Mouse (Mus musculus): ENCODE measurements around the gene Dock8. TPM values are rescaled to one million over a fixed set of nuclear protein-coding genes. Genes with fewer than 3 reads are reported as not detected.

The Dock8 gene
- total RNA-seq, 2 experiments from 2014 or later, result 4.4 to 5.2 TPM

DNA sequence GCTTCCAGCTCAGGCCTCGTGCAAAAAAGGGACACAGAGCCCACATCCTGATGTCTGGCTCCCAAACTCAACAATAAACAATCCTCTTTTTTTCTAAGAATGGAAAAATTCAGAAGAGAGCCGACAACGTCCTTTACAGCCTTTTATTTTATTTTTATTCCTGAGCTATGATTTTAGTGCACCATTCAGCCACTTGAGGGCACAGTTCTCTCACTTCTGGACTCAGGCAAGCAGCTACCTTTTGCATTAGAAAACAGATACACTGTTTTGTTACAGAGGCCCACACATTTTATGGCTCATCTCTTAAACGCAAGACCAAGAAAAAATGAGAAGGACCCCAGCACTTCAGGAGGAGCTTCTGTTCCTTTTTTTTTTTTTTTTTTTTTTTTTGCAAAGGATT is 108.1 kb downstream of the Dock8 start:
- no peak for DNase-seq (ENCODE audit: low spot score in 2 of 2)

DNA sequence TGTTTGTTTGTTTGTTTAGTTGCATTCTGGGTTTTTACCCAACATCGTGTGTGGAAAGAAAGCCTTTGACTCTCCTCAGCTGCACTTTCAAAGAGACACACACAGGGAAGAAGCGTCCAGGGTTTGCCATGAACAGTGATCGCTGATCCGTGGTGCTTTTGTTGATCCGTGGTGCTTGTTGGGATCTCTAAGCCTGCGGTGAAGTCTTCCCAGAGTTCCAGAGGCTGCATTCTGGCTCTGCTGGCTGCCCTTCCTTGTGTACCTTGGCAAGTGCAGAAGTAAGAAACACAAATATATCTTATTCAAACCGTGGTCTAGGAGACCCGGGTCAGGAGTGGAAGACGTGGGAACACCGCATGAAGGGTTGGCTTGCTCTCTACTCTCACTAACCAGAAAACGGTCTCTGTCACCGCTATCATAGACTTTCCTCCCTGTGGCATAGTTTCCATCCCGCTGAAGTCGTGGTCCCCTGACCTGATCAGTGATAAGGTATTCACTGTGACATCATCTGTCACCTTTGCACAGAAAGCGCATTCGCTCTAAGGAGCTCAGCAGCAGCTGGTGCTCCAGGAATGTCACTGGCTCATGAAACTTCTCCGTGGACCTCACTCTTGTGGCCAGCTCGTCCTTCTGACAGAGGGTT is 112.4 kb downstream of the Dock8 start:
- no peak for DNase-seq (ENCODE audit: low spot score in 2 of 2)

DNA sequence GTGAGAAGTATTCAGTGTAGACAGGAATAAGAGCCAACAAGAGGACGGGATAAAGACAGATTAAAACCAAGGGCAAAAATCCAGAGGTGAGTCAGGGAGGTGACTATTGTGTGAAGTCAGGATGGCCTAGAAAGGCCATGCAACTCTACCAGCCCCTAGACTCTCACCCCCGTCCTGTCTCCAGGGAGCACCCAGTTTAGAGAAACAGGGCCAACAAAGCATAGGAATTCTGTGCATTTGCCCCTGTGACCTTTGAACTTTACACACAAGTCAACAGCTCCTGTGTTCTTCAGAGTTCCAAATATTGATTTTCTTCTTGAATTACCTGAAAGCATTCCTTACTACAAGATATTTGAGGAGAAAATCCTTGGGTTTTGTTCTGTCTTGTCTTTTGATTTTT is 117.6 kb downstream of the Dock8 start:
- no peak for DNase-seq (ENCODE audit: low spot score in 2 of 2)

DNA sequence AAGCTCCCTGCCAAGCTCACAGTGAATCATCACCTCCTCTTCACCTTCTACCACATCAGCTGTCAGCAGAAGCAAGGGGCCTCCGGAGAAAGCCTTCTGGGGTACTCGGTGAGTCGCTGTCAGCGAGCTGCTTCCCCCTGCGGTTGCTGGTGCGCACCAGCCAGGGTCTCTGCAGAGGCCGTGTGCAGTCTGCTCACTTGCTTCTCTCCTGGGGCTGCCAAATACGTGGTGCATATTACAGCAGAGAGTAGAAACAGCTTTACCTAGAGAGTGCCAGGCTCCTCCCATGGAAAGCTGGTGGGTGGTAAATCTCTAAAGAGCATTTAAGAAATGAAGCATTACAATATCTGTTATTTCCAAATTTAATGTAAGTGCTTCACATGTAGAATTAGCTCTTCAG is 123.1 kb downstream of the Dock8 start:
- DNase-seq (ENCODE audit: low spot score in 2 of 2), result no peak

- DNase-seq (ENCODE audit: low spot score in 2 of 2), result no peak
Measured at GRCm38 (mm10) chr19:25123031-25123430, 123.7 kb downstream of the Dock8 start.

- no peak for DNase-seq (ENCODE audit: low spot score in 2 of 2)
Measured at GRCm38 (mm10) chr19:25123461-25123860, 124.1 kb downstream of the Dock8 start.

DNA sequence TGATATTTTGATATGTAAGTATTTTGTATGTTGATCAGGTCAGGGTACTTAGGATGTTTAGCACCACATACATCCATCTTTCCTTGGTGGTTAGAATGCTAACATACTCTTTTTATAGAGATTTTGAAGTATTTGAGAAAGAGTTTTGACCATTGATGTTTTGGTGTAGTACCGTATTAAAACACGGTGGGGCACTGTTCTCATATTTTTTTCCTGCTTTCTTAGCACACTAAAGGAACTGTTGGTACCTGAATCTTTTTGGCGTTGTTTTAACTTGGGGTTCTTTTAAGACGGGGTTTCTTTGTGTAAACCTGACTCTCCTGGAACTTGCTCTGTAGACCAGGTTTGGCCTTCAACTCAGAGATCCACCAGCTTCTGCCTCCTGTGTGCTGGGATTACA is 133.0 kb downstream of the Dock8 start:
- no peak for DNase-seq (ENCODE audit: low spot score in 2 of 2)

- DNase-seq (ENCODE audit: low spot score in 2 of 2), result no peak
Measured at GRCm38 (mm10) chr19:25133959-25134358, 134.6 kb downstream of the Dock8 start.

DNA sequence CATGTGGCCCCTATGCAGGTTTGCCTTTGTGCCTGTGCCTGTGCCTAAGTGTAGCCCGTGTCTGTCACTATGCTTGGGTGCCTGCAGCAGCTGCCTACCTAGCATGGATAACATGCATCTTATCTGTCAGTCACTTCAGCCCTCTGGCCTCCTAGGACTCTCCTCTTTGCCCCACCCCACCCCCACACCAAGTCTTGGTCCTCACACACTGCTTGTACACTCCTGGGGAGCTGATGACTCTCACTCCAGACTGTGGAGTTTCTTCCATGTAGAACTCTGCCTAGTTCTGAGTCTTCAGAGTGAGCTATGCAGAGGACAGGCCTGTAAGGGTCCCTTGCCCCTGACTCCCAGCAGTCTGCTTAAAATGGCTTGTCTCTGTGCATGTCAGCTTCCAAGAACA is 136.8 kb downstream of the Dock8 start:
- DNase-seq (ENCODE audit: low spot score in 2 of 2), result no peak

GRCm38 (mm10) chr19:25137907-25138820 is 138.8 kb downstream of the Dock8 start:
- no peak for DNase-seq (ENCODE audit: low spot score in 2 of 2)

DNA sequence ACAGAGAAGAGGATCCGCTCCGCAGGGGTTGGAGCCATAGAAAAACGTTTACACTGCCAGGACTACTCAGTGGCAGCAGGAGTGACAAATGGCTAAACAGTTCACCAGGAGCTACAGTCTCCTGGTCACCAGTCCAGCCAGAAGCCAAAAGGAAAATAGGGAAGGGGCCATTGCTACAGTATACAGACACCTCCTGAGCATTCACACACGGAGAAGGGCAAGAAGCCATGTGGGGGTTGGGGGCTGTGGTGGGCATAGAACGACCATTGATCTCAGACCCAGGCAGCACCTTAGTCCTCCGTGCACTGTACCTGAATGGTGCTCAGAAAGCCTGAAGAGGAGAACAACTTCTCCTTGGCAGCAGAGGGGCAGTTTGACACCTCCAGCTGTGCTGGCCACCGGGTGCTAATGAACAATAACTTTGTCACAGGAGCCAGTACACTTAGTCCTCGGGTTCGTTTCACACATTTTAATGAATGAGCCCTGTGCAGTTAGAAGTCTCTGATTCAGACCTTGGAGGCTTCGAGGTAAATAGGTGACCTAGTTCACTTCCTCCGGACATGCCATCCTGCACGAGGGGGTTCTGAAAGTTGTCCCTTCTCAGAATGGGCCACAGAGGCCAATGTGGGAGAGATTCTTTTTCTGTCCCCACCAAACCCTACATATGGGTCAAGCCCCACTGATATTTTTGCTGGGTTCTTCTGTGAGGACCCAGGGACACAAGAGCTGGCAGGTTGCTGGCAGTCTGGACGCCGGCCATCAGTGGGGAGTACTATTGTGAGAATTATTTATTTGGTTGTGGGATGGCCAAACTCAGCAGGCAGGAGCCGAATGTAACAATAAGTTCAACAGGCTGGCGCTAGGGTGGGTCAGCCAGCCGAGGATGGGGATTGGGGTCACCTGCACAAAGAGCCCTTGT is 145.0 kb downstream of the Dock8 start:
- no peak for DNase-seq (ENCODE audit: low spot score in 2 of 2)

- DNase-seq (ENCODE audit: low spot score in 2 of 2), result no peak
Measured at GRCm38 (mm10) chr19:25145116-25145515, 145.8 kb downstream of the Dock8 start.

GRCm38 (mm10) chr19:25146122-25146521 is 146.8 kb downstream of the Dock8 start:
- no peak for DNase-seq (ENCODE audit: low spot score in 2 of 2)

DNA sequence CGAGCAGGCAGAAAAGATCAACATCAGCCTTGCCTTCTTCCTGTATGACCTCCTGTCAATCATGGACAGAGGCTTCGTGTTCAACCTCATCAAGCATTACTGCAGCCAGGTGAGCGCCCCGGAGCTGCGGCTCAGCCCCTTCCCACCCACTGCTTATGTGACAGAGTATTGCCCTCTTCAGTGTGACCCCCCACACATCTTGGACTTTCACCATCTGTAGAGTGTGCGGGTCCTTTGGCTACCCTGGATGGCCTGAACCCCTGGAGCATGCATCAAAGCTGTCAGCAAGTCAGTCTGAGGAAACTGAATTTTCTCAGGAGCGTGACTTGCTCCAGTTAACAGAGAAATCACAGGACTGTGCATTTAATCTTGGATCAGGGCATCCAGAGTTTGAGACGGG is 150.5 kb downstream of the Dock8 start:
- DNase-seq (ENCODE audit: low spot score in 2 of 2), result no peak

GRCm38 (mm10) chr19:25154506-25155178 is 155.3 kb downstream of the Dock8 start:
- DNase-seq (ENCODE audit: low spot score in 2 of 2), result no peak

GRCm38 (mm10) chr19:25155250-25155649 is 155.9 kb downstream of the Dock8 start:
- no peak for DNase-seq (ENCODE audit: low spot score in 2 of 2)

- DNase-seq (ENCODE audit: low spot score in 2 of 2), result no peak
Measured at GRCm38 (mm10) chr19:25155709-25156108, 156.4 kb downstream of the Dock8 start.

GRCm38 (mm10) chr19:25162270-25162669 is 162.9 kb downstream of the Dock8 start:
- no peak for DNase-seq (ENCODE audit: low spot score in 2 of 2)

DNA sequence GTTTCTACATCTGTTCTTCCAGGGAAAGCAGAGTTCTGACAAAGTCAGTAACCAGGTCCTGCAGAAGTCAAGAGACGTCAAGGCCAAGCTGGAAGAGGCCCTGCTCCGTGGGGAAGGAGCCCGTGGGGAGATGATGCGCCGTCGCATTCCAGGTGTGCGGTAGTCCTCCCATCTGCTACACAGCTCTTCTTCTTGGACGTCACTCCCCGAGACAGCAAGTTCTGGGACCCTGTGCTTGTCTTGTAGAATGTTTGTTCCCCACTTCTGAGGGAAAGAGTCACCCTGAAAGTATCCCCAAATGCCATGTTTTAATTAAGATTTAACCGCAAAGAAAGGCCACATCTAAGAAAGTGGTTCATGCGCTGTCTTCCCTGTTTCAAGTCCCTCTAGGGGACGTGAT is 164.1 kb downstream of the Dock8 start:
- no peak for DNase-seq (ENCODE audit: low spot score in 2 of 2)

- no peak for DNase-seq (ENCODE audit: low spot score in 2 of 2)
Measured at GRCm38 (mm10) chr19:25166412-25166811, 167.1 kb downstream of the Dock8 start.

GRCm38 (mm10) chr19:25171395-25171794 is 172.1 kb downstream of the Dock8 start:
- no peak for DNase-seq (ENCODE audit: low spot score in 2 of 2)

Measured in gastrocnemius, postnatal 4 days (tissue).